Mouse (Mus musculus) stomach, embryonic 16.5 days (tissue): ENCODE results near the gene Aox2. TPM values are rescaled to one million over a fixed set of nuclear protein-coding genes. Genes with fewer than 3 reads are reported as not detected.

Experiments used
- ATAC-seq: fragments of 200-750 bp; cut with Nextera tagmentation; 2 replicates; pipeline ENCODE4 v1.8.0; 2017; ENCODE audit warnings: moderate number of reproducible peaks, moderate TSS enrichment; ENCODE audit not compliant: insufficient read depth, low FRiP score
- H3K27ac ChIP-seq: fragments of 300-500 bp; sonication (generic); 2 replicates; pipeline ENCODE4 v1.5.1; 2014; ENCODE audit warnings: low read length
- H3K27me3 ChIP-seq: fragments of 300-500 bp; sonication (generic); 2 replicates; pipeline ENCODE4 v1.6.1; 2014; ENCODE audit warnings: low read length, control low read depth, mixed read lengths; ENCODE audit not compliant: control insufficient read depth, insufficient read depth
- H3K36me3 ChIP-seq: fragments of 300-500 bp; sonication (generic); 2 replicates; pipeline ENCODE4 v1.6.1; 2014; ENCODE audit warnings: low read length; ENCODE audit not compliant: control insufficient read depth, insufficient read depth
- H3K4me1 ChIP-seq: fragments of 300-500 bp; sonication (generic); 2 replicates; pipeline ENCODE4 v1.6.1; 2014; ENCODE audit warnings: low read length, control low read depth, mixed read lengths; ENCODE audit not compliant: control insufficient read depth, insufficient read depth
- H3K4me2 ChIP-seq: fragments of 300-500 bp; sonication (generic); 2 replicates; pipeline ENCODE4 v1.6.1; 2014; ENCODE audit warnings: low read depth, low read length, mixed read lengths
- H3K4me3 ChIP-seq: fragments of 300-500 bp; sonication (generic); replicated peaks from 2 replicates; pipeline ENCODE4 v1.5.1; 2014; ENCODE audit warnings: mild to moderate bottlenecking, low read length
- H3K9ac ChIP-seq: fragments of 300-500 bp; sonication (generic); 2 replicates; pipeline ENCODE4 v1.6.1; 2014; ENCODE audit warnings: low read length
- H3K9me3 ChIP-seq: fragments of 300-500 bp; sonication (generic); replicated peaks from 2 replicates; pipeline ENCODE4 v1.6.1; 2016; ENCODE audit warnings: low read length, control low read depth; ENCODE audit not compliant: control insufficient read depth
- WGBS: fragments of 180-500 bp; shearing (Covaris S2); extraction: QIAGEN DNeasy Blood & Tissue Kit; methylation state at CpG from one replicate; pipeline ENCODE4 v1.1.7; 2014; 5-methylcytosine and 5-hydroxymethylcytosine counted together
- polyA plus RNA-seq: library from polyadenylated mRNA; unstranded; fragments of >200 nt; fragmentation: Nextera tagmentation; extraction: Ambion mirVana; gene quantifications from 2 replicates; pipeline ENCODE4 v1.2.1, GENCODE M21; 2015

Aox2 gene
- polyA plus RNA-seq, result 0.08 and 0.12 TPM in 2 replicates

- WGBS, result 69% methylated on average over 5 of the region's 5 CpGs
- H3K9me3 ChIP-seq, result no peaks in the 10 kb centered on the region
Observed at GRCm38 (mm10) chr1:58278026-58278425, at the start of gene Aox2. Aox2 (plus strand) TSS chr1:58278326.

GRCm38 (mm10) chr1:58228916-58229315, 49.2 kb upstream of the Aox2 start:
- H3K4me2 ChIP-seq, result no peak overlapping the region
- no peaks in the 10 kb centered on the region for H3K27me3 ChIP-seq
- no peaks in the 10 kb centered on the region for H3K36me3 ChIP-seq
- no peak overlapping the region for H3K4me3 ChIP-seq
- no peak for ATAC-seq
- H3K27ac ChIP-seq, result no peak overlapping the region
- H3K9ac ChIP-seq, result no peak overlapping the region
- no peaks in the 10 kb centered on the region for H3K4me1 ChIP-seq
- H3K9me3 ChIP-seq, result no peaks in the 10 kb centered on the region

More at GRCm38 (mm10) chr1:58278026-58278425, at the start of gene Aox2:
- no peak for ATAC-seq
- no peaks in the 10 kb centered on the region for H3K27me3 ChIP-seq
- peaks cover 4% of the 10 kb centered on the region; the same call in 1 of the 2 replicates for H3K4me1 ChIP-seq
- H3K9ac ChIP-seq, result no peak within 1 kb of the TSS
- H3K4me3 ChIP-seq, result no peak within 1 kb of the TSS
- no peak within 1 kb of the TSS for H3K4me2 ChIP-seq
- no peaks in the 10 kb centered on the region for H3K36me3 ChIP-seq
- no peak within 1 kb of the TSS for H3K27ac ChIP-seq

- no peak for ATAC-seq
- H3K9me3 ChIP-seq, result no peaks in the 10 kb centered on the region
- H3K4me2 ChIP-seq, result no peak overlapping the region
- no peaks in the 10 kb centered on the region for H3K36me3 ChIP-seq
- no peak overlapping the region for H3K9ac ChIP-seq
- H3K4me1 ChIP-seq, result no peaks in the 10 kb centered on the region
- H3K4me3 ChIP-seq, result no peak overlapping the region
- 78% methylated on average over 4 of the region's 4 CpGs for WGBS
- no peaks in the 10 kb centered on the region for H3K27me3 ChIP-seq
- no peak overlapping the region for H3K27ac ChIP-seq
Observed at GRCm38 (mm10) chr1:58229774-58230173, 48.4 kb upstream of the Aox2 start.

- no peaks in the 10 kb centered on the region for H3K36me3 ChIP-seq
- 41% methylated on average over 5 of the region's 5 CpGs for WGBS
- no peak for ATAC-seq
- no peak overlapping the region for H3K27ac ChIP-seq
- H3K27me3 ChIP-seq, result no peaks in the 10 kb centered on the region
- H3K9ac ChIP-seq, result no peak overlapping the region
- H3K4me1 ChIP-seq, result no peaks in the 10 kb centered on the region
- H3K4me3 ChIP-seq, result no peak overlapping the region
- no peak overlapping the region for H3K4me2 ChIP-seq
- no peaks in the 10 kb centered on the region for H3K9me3 ChIP-seq
Observed at GRCm38 (mm10) chr1:58230542-58230941, 47.6 kb upstream of the Aox2 start.

GRCm38 (mm10) chr1:58235405-58235804, 42.7 kb upstream of the Aox2 start:
- no peaks in the 10 kb centered on the region for H3K9me3 ChIP-seq
- no peaks in the 10 kb centered on the region for H3K4me1 ChIP-seq
- no peaks in the 10 kb centered on the region for H3K36me3 ChIP-seq
- 54% methylated on average over 5 of the region's 5 CpGs for WGBS
- no peak overlapping the region for H3K9ac ChIP-seq
- no peak overlapping the region for H3K4me3 ChIP-seq
- ATAC-seq, result no peak
- no peaks in the 10 kb centered on the region for H3K27me3 ChIP-seq
- H3K4me2 ChIP-seq, result no peak overlapping the region
- H3K27ac ChIP-seq, result no peak overlapping the region

- H3K9me3 ChIP-seq, result no peaks in the 10 kb centered on the region
- no peak overlapping the region for H3K4me3 ChIP-seq
- H3K4me2 ChIP-seq, result no peak overlapping the region
- WGBS, result 67% methylated on average over 4 of the region's 4 CpGs
- H3K27me3 ChIP-seq, result no peaks in the 10 kb centered on the region
- no peak overlapping the region for H3K9ac ChIP-seq
- H3K36me3 ChIP-seq, result no peaks in the 10 kb centered on the region
- H3K27ac ChIP-seq, result no peak overlapping the region
- H3K4me1 ChIP-seq, result no peaks in the 10 kb centered on the region
- no peak; the same call in 1 of the 2 replicates for ATAC-seq
Observed at GRCm38 (mm10) chr1:58237527-58238299, 40.4 kb upstream of the Aox2 start.

GRCm38 (mm10) chr1:58238440-58238839, 39.7 kb upstream of the Aox2 start:
- H3K4me2 ChIP-seq, result no peak overlapping the region
- WGBS, result 77% methylated on average over 5 of the region's 5 CpGs
- no peaks in the 10 kb centered on the region for H3K9me3 ChIP-seq
- no peaks in the 10 kb centered on the region for H3K4me1 ChIP-seq
- no peak overlapping the region for H3K27ac ChIP-seq
- H3K36me3 ChIP-seq, result no peaks in the 10 kb centered on the region
- H3K9ac ChIP-seq, result no peak overlapping the region
- no peak overlapping the region for H3K4me3 ChIP-seq
- no peaks in the 10 kb centered on the region for H3K27me3 ChIP-seq
- ATAC-seq, result no peak

- Histone ChIP-seq H3K9me3 (no peaks in the 10 kb centered on the region), H3K4me1 (no peaks in the 10 kb centered on the region), H3K27ac (no peak overlapping the region), H3K27me3 (no peaks in the 10 kb centered on the region), H3K4me2 (no peak overlapping the region), H3K4me3 (no peak overlapping the region), H3K9ac (no peak overlapping the region), H3K36me3 (no peaks in the 10 kb centered on the region)
- WGBS, result 89% methylated on average over 9 of the region's 9 CpGs
- ATAC-seq, result no peak
Observed at GRCm38 (mm10) chr1:58238961-58239360, 39.2 kb upstream of the Aox2 start.

- Histone ChIP-seq H3K4me2 (no peak overlapping the region), H3K27ac (no peak overlapping the region), H3K4me1 (no peaks in the 10 kb centered on the region), H3K27me3 (no peaks in the 10 kb centered on the region), H3K9ac (no peak overlapping the region), H3K9me3 (no peaks in the 10 kb centered on the region), H3K4me3 (no peak overlapping the region), H3K36me3 (no peaks in the 10 kb centered on the region)
- no peak for ATAC-seq
- 58% methylated on average over 6 of the region's 6 CpGs for WGBS
Observed at GRCm38 (mm10) chr1:58240347-58240746, 37.8 kb upstream of the Aox2 start.
